8 mouse cellular contexts compared by ENCODE assay signal in the genomic region with DNA sequence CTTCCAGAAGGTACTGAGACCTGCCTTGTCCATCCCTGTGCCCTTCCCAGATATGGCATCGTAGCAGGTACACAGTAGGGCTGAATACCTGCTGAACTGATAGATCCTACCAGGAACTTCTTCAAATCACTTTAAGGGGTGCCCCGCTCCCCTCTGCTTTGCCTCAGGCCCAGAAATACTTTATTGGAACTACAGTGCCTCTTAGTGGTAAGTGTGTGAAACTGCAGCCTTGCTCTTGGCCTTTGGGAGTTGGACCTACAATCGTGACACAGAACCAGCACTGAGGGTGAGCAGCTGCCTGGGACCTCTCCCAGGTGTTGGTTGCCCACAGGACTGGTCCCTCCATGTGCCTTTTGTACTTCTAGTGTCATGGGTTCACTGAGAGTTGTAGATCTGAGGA. TPM values are rescaled to one million over a fixed set of nuclear protein-coding genes. Genes with fewer than 3 reads are reported as not detected.
DNase-seq lines count a peak whose midpoint lies in the region; ATAC-seq lines count a peak whose summit lies in the region.

No protein-coding gene starts in this region.

- no peaks in the 10 kb centered on the region; the same call in 1 of the 2 replicates for H3K36me3 ChIP-seq in limb, embryonic 11.5 days (ENCODE audit: control insufficient read depth, insufficient read depth, low read length)
- peaks cover 18% of the 10 kb centered on the region for H3K36me3 ChIP-seq in limb, embryonic 10.5 days

- no peak overlapping the region for H3K9ac ChIP-seq in limb, embryonic 11.5 days (ENCODE audit: low read length)

- ATAC-seq in limb, embryonic 11.5 days (ENCODE audit: insufficient number of reproducible peaks, low FRiP score, low TSS enrichment, low read depth), result no peak

- no peaks in the 10 kb centered on the region for H3K27me3 ChIP-seq in limb, embryonic 11.5 days (ENCODE audit: control insufficient read depth, insufficient read depth, low read length)
- H3K27me3 ChIP-seq in limb, embryonic 10.5 days (ENCODE audit: low read depth, poor library complexity, severe bottlenecking), result peaks cover 88% of the 10 kb centered on the region

- WGBS in limb, embryonic 11.5 days, result 47% methylated on average over 3 of the region's 3 CpGs
- 45% methylated on average over 3 of the region's 3 CpGs for WGBS in limb, embryonic 10.5 days

- no peak overlapping the region for H3K4me2 ChIP-seq in limb, embryonic 11.5 days (ENCODE audit: low read depth, severe bottlenecking)

- H3K4me3 ChIP-seq in limb, embryonic 11.5 days (ENCODE audit: low read depth, low read length), result no peak overlapping the region
- no peak overlapping the region for H3K4me3 ChIP-seq in limb, embryonic 10.5 days

- H3K9me3 ChIP-seq in limb, embryonic 11.5 days (ENCODE audit: control insufficient read depth, low read length), result no peaks in the 10 kb centered on the region
- no peaks in the 10 kb centered on the region for H3K9me3 ChIP-seq in limb, embryonic 10.5 days (replicated peaks)

- peak; percentile 51 to 60 for DNase-seq in cerebellum, postnatal 14 days
- DNase-seq in cerebellum, adult 8-10 months, result no peak
- peak; percentile 51 for DNase-seq in limb, embryonic 11.5 days (ENCODE audit: low spot score)
- no peak for DNase-seq in limb, embryonic 10.5 days (ENCODE audit: low spot score)
- peak; percentile 43 for DNase-seq in Muller cell, postnatal 12 days (ENCODE audit: inconsistent ontology term)
- peak; percentile 25 to 42 for DNase-seq in kidney, postnatal 4 days
- DNase-seq in right cerebral cortex, postnatal 25 days, result no peak
- no peak for DNase-seq in c-Kit-positive CD71-positive TER-119-positive erythroid progenitor cells, embryonic 14.5 days (ENCODE audit: low spot score)

- peaks cover 11% of the 10 kb centered on the region for H3K4me1 ChIP-seq in limb, embryonic 11.5 days (ENCODE audit: control insufficient read depth, insufficient read depth, low read length)
- H3K4me1 ChIP-seq in limb, embryonic 10.5 days, result peaks cover 23% of the 10 kb centered on the region

- H3K27ac ChIP-seq in limb, embryonic 11.5 days (replicated peaks; ENCODE audit: low read depth, low read length), result no peak overlapping the region
- H3K27ac ChIP-seq in limb, embryonic 10.5 days, result no peak overlapping the region

RNA-seq across cellular contexts. Expression of a gene that starts 16.8 kb away (rescaled TPM):
- polyA plus RNA-seq in limb, embryonic 11.5 days (2014; fragmentation: Nextera tagmentation; extraction: Ambion mirVana), result 7.9 and 10.0 TPM in 2 replicates
- polyA plus RNA-seq in limb, embryonic 10.5 days (2016; fragmentation: Nextera tagmentation; extraction: Ambion mirVana), result 12.5 and 14.8 TPM in 2 replicates

Comparison
In these comparisons a context has a peak if more than half of its experiments do, and no peak if none do; other contexts are left out.
1. DNase-seq: peak in cerebellum, postnatal 14 days (2 of 2), limb, embryonic 11.5 days (single experiment), Muller cell, postnatal 12 days (single experiment) and kidney, postnatal 4 days (2 of 2); none in cerebellum, adult 8-10 months (single experiment), limb, embryonic 10.5 days (single experiment), right cerebral cortex, postnatal 25 days (single experiment) and c-Kit-positive CD71-positive TER-119-positive erythroid progenitor cells, embryonic 14.5 days (single experiment).